Mouse (Mus musculus): Measurements from ENCODE around the gene Ccdc8.

Ccdc8 gene

DNA sequence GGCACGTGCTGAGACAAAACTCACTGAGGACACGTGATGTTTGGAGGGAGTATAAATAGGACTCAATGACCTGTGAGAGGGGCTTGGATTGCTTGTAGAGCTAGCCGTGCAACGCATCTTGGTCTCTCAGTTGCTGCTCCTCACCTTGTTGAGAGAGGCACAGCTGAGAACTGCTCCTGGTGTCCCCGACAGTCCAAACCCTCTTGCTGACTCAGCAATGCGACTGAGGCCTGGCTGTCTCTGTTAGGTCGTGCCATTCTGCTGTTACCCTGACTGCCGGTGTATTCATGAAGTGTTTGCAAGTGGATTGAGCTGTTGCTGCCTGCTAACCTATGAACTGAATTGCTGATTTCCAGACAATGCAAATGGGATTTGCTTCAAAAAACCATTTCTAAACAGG is 16.2 kb upstream of the Ccdc8 start:
- no peak for DNase-seq (ENCODE audit: low spot score)

DNA sequence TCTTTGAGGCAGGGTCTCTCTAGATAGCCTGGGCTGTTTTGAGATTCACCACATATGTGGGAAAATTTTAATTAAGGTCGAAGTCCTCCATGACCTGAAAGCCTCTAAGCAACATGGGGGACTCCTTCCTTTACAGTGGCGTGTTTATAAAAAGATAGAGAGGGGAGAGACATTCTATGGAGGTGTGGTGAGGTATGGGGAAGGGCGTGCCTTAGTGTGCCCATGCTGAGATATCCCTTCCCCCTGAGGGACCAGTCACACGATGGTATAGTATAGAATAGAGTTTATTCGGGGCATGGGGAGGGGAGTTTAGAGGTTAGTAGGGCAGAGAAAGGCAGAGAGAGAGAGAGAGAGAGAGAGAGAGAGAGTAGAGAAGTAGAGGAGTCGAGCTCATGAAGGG is 14.3 kb upstream of the Ccdc8 start:
- no peak for DNase-seq (ENCODE audit: low spot score)

DNA sequence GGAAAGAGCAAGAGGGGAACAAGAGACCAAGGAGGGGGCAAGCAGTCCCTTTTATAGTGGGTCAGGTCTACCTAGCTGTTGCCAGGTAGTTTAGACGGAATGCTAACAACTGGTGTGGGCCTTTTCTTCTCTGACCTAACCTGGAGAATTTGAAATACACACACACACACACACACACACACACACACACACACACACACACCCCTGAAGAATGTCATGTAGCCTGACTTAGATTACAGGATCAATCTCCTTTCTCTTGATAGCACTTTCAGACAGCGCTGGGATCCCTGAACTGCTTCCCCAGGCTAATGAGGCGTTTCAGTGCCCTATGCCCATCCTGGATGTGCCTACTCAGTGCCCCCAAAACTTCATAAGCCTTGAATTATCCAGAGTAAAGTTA is 13.9 kb upstream of the Ccdc8 start:
- DNase-seq (ENCODE audit: low spot score), result no peak

DNA sequence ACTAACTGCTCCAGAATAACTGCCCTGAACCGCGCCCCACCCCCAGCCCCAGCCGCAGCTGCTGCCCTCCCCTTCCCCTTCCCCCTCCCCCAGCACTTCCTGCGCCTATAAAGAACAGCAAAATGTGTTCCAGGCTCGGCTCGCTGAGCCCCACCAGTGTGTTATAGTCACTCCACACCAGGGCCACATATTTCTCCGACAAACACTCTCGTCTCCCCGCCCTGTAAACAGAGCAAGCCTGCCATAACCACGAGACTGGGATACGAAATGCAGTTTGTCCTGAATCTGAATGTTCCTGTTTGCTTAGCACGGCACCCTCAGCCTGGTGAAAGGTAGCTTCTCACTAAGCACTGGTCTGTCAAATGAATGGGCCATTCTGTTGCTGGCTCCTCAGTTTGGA is 12.2 kb upstream of the Ccdc8 start:
- peak; percentile 26 for DNase-seq (ENCODE audit: low spot score)

DNA sequence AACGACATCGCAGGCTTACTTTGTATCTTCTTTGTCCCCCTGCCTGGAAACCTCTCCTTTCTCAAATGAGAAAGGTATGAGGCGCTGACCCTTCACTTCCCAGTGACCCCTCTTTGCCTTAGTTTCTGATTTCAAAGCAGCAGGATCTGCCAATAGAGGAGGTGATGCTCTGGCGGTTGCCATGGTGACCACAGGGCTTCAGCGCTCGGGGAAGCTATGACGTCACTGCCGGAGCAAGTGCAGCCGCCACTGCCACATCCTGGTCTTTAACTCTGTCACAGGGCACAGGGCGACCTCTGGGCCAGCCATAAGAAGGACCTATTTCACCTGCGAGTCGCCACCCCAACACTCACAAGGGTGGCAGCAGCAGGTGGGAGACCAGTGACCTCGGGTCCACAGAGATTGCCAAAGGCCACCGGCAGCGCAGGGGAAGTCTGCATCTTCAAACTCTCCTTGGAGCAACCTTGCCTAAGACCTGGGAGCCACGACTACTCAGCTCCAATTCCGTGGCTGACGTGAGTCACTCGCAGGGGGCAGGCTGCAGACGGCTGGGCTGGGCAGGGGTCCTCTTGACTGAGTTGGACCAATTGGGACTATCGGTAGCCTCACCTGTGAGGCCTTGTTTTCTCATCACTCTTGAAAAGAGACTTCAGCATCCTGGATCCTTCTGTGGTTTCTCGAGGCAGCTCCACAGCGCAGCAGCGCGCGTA is 9.5 kb upstream of the Ccdc8 start, which contains the start of gene Gm42372:
Gene Gm42372, plus strand, starts transcription at position 228 of the 710 bp plus-strand sequence.
- no peak for DNase-seq (ENCODE audit: low spot score)

DNA sequence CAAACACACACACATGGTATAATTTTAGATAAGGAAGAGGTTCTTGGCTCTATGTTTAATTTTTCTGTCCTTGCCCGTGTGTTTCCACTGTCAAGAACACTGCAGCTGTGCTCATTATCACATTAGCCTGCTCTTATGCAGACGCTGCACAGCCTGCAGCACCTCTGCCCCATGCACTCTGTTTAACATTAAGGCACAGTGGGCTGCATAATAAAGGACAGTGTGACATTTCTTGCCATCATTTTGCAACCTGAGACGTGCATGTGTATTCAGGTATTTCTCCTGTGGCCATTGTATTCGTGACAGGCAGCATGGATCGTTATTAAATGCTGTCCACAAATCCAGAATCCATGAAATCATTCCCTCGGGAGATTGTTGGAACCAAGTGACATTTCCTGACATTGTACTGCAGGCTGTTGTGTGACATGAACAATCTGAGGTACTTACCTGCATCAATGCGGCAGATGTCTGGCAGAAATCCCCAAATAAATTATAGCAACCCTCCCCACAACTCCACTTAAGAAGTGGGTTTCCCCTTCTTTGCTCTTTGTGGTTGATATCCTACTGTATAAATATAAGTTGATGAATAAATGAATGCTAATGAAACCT is 4.9 kb upstream of the Ccdc8 start:
- no peak for DNase-seq (ENCODE audit: low spot score)

DNA sequence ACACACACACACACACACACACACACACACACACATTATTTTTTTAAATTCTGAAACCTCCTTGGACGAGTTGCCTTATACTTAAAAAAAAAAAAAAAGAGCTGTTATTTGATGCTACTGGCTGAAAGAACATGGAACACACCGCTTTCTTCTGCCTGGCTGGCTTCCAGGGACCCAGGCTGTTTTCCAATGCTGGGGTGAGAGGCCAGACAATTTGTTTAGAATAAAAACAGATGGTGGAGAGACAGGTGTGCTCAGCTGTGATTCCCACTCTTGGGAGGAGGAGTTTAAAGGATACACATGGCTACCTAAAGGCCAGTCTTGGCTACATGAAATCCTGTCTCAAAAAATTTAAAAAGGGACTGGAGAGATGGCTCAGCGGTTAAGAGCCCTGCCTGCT is 4.1 kb upstream of the Ccdc8 start:
- no peak for DNase-seq (ENCODE audit: low spot score)

DNA sequence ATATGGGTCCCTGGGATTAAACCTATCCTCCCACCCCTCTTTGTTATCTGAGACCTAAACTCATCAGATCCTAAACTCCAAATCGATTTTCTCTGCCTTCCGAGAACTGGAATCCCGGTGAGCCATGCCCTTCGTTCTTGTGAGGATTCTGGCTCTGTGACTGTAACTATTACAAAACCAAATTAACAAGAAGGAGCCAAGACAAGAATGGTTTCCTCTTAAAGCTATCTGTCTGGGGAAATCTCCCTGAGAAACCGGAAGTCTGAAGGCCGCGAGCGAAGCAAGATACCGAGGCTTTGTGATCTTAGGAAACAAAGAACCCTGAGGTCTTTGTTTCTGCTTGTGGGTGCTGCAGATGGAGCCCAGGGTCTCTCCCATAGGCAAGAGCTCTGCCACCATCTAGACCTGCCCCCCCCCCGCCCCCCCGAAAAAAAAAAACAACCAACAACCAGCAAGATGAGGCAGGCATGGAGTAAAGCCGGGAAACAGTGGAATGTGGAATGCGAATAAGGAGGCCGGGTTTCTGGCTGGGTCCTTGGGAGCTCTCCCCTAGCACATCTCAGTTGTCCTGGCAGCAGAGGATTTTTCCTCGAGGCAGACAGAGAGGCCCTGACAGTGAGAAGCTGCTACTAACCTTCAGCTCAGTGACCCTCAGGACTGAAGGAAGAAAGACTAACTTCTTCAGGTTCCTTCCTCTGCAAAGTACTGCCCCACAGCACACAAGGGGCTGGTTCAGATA is 2.3 kb upstream of the Ccdc8 start:
- no peak for DNase-seq (ENCODE audit: low spot score)

DNA sequence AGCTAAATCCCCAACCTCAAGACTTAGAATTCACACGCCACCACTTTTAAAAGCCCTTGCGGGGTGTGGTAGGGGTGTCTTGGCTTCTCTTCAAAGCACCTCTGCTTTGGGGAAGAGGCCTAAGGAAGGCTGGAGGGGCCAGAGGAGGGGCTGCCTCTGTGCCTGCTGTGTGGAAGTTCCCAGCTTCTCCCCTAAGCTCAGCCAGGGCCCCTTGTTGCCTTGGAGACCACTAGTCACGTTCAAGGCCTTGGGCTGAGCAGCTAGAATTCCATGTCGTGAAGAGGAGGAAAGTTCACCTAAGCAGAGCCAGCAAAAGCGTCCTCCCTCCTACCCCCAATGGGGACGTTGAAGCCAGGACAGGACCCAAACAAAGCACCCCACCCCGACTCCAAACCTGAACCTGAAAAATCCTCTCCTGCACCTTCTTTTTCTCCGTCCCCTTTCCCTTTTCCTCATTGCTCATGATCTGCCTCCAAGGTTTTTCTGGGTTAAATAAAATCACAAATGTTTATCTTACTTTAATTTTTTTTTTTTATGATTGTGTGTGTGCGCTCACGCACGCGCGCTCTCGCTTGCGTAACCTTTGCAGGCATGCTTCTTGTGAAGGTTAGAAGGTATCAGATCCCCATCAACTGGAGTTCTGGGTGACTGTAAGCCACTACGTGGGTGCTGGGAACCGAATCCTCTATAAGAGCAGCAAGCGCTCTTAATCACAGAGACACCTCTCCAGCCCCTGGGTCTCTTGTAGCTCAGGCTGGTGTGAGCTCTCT is 642 bp upstream of the Ccdc8 start:
- no peak for DNase-seq (ENCODE audit: low spot score)

DNA sequence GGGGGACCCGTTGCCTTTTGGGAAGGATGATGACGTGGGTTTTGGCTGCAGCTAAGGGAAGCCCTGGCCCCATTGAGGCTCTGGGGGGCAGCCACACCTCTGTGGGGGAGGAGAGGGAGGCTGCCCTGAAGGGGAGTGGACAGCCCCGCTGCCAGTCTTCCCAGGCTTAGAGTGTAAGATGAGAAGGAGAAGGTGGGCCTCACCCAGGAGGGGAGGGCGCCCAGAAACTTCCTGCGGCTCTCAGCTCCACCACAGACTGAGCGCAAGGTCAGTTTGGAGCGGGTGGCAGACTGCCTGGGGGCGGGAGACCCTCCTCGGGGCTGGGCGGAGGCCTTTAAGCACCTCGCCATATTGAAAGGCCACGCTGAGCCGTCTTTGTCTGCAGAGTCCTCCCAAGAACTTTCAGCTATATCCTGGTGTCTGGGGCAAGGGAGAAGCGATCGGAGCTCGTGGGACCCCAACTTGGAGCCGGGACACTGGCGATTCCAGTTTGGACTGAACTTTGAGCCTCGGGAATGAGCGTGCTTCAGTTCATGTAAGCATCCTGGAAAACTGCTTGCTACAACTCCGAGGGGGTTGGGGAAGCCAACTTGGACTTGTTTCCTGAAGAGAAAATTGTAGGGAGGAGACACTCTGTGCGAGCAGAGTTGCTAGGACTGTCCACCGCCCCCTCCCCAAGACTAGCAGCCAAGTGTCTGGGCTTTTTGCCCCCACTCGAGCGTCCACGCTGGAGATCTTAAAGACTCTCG is 1.3 kb downstream of the Ccdc8 start:
- peak; percentile 56 for DNase-seq (ENCODE audit: low spot score)

DNA sequence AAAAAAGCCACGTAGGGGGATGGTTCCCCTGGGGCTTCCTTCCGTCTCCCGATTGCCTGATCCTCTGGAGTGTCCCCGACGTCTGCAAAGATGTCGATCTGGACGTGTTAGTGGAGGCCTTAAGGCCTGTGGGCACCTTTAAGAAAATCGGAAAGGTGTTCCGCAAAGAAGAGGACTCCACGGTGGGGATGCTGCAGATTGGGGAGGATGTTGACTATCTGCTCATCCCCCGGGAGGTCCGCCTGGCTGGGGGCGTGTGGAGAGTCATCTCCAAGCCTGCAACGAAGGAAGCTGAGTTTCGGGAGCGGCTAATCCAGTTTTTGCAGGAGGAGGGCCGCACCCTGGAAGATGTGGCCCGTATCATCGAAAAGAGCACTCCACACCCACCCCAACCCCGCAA is 1.9 kb downstream of the Ccdc8 start:
- no peak for DNase-seq (ENCODE audit: low spot score)

DNA sequence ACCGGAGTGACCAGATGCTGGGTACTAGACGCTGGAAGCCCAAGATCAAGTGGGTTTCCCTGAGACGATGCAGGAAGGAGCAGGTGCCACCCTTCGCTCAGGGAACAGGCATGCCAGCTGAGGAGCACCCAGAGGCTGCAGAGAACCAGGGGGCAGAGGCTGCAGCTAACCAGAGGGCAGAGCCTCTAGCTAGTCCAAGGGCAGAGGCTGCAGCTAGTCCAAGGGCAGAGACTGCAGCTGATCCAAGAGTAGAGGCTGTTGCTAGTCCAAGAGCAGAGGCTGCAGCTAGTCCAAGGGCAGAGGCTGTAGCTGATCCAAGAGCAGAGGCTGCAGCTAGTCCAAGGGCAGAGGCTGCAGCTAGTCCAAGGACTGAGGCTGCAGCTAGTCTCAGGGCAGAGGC is 2.8 kb downstream of the Ccdc8 start:
- no peak for DNase-seq (ENCODE audit: low spot score)

DNA sequence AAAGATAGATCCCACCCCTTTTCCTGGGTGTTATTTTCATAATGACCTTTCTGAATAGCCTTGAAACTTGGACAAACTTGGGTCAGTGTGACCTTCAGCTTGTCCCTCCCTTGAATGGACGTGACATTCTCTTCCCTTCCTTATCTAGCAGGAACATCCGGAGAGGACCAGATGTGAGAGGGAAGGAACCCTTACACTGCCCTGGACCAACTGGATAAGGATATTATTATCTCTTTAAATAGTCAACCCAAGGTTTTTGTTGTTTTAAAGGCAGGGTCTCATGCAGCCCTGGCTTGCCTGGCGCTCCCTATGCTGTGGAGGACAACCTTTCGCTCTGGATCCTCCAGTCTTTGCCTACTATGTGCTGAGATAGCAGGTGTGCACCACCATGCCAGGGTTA is 6.7 kb downstream of the Ccdc8 start:
- no peak for DNase-seq (ENCODE audit: low spot score)

DNA sequence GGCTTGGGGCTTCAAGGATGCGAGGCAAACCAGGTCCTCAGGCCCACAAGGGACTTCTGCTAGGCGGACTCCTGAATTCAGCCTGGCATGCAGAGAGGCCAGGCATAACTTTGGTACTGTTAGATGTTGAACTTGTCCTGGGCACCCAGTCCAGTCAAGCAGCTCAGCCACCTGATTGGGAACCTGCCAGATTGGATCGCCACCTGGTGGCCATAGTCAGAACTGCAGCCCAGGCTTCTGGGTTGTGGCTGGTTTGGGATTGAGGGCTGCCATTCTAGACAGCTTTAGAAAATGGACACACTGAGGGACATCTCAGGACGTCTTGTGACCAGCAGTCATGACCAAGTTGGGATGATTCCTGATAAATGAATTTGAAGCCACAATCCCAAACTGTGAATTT is 7.1 kb downstream of the Ccdc8 start:
- peak; percentile 91 for DNase-seq (ENCODE audit: low spot score)

DNA sequence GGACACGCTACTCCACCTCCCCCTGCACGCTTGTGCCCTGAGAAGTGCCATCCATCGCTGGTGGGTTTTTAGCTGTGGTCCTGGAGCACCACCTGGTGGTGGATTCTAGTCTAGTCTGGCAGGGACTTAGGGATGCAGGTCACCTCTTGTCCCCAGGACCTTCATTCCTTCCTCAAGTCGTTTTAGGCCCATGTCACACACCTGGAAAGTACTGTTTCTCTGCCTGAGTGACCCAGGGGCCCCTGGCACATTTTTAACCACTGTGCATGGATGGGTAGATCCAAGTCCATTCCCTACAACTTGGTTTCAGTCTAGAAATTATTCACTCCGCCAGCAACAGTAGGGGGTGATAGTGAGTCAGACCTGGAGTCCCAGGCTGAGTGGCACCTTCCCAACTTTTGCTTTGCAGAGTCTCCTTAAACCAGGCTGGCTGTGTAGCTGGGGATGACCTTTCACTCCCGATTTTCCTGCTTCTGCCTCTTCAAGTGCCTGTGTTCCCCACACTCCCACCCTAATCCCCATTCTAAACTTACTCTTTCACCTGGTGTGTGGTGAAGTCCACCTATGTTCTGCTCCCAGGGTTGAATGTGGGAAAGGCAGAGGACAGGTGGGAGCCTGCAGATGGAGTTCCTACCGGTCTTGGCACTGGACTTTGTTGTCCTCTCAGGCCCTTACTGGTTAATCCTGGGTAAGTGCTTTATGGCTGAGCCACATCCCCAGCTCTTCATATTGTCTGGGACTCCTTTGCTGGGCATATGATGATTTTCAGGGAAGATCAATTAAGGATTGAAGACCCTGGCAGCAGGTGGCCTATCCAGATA is 10.1 kb downstream of the Ccdc8 start:
- DNase-seq (ENCODE audit: low spot score), result peak; percentile 69

DNA sequence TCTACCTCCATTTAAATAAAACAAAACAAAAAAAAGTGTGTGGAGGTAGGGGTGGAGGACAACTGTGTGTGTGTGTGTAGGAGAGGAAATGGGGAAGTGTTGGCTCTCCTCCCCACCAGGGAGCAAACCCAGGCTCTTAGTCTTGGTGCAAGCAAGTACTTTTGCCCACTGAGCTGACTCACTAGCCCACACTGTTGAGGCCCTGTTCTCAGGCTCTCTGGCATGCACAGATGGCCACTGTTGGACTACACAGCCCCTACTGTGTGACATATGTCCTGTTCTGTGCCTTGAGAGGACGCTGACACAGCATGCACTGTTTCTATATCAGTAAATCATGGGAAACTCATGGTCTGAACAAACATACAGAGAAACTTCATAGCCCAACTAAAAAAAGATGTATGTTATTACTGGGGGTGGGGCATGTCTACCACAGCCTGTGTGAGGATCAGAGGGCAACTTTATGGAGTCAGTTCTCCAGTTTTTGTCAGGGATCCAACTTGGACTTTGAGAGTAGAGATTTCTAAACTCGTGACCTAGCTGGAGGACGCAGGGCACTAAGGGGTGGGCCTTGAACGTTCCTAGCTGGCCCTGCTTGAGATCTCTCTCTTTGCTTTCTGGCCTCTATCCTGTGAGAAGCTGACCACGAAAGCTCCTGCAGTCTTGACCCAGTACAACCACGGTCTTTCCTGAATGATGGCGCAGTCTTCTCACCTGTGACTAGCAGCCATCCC is 10.9 kb downstream of the Ccdc8 start:
- DNase-seq (ENCODE audit: low spot score), result no peak

DNA sequence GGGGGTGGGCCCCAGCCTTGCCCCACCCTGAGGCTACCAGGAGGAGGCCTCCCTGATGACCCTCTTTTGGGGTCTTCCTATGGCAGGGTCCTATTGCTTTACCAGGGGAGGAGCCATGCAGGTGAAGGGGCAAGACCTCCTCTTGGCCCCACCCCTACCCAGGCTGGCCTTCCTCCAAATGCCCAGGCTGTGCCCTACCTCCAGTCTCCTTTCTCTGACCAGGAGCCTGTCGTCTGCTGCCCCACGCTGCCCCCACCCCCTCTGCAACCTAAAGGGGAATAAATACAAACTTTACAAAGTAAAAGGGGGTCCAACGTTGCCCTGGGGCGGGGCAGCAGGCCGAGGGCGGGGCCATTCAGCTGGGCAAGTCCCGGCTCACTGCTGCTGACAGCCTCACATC is 12.2 kb downstream of the Ccdc8 start:
- no peak for DNase-seq (ENCODE audit: low spot score)

DNA sequence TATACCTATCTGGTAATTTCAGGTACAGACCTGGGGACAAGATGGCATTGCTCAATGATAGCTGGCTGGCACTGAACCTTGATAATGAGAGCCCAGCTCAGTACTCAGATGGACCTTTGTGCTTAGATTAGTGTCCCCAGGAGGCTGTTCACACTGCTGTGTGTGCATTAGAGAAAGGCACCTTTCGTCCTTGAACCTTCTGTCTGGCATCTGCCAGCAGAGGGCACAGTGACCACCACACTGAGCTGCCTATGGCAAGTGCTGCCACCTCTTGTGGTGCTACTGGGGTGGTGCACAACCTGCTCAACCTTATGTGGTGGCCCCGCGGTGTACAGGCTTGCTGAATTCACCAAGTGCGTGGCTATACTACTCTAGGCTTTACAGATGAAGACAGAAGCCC is 14.8 kb downstream of the Ccdc8 start:
- DNase-seq (ENCODE audit: low spot score), result no peak

DNA sequence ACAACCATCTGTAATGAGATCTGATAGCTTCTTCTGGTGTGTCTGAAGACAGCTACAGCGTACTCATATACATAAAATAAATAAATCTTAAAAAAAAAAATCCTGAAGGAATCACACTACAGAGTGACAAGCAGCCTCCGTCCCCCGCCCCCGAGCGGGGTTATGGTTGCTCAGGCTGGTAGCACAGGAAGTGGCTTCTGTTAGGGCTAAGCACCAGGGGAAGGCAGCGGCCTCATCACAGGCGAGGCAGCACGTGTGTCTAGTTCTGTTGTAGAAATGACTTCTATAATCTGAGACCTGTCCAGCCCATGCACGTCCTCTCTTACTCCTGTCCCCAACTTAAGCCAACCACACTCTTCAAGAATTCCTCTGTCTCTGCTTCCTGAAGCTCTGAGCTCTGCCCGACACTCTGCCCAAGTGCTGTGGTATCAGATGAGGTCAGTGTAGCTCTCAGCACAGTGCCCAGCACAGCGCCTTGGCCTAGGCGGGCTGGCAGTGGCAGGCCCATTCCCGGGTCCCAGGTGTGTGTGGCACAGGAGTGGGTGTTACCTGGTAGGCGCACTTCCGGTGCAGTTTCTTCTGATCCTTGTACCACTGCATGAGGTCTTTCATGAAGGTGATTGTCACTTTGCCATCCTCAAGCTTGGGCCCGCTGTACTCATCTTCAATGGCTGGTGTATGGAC is 17.0 kb downstream of the Ccdc8 start:
- no peak for DNase-seq (ENCODE audit: low spot score)

DNA sequence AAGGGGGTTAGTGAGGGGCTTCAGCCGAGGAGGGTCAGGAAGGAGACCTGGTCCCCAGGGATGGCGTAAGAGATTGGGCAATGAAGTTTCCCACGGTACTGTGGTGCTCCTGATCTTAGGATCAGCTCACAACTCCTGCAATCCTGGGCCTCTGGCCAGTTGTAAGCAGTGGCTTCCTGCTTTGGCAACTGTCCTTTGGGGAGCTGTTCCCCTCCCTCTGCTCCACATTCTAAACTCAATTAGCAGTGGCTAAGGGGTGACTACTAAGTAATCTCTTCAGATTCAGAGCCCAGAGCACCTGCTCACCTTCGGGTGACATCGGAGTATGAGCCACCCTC is 17.5 kb downstream of the Ccdc8 start:
- DNase-seq (ENCODE audit: low spot score), result no peak

Measured in urinary bladder, postnatal 25 days (tissue).